Mouse (Mus musculus): ENCODE measurements around the gene Mis18a.

The Mis18a gene

DNA sequence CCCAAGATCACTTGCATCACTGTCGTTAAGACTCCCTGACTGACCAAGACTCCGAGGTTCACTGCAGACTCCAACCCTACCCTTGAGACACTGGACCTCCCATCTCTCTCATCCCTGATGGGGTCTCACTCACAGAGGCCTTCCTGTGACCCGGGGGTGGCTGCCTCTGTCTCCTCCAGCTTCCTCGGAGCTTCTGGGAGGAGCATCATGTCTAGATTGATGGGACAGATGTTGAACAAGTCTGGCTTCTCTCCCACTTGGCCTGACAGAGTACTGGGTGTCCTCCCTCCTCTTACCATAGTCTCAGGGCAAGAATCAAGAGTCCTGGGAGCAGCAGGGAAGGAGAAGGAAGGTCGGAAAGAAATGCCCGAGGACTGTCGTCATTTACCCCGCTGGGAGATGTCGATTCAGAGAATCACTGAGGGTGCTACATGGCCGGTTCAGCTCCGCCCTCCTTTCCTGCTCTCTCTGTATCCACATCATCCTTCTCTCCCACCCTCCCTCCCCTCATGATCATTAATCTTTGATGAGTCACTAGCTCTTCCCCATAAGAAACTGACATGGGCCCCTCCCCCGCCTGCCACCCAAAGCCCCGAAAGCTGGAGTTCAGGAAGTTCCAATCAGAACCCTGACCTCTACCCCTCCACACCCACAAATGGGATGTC, 22.9 kb downstream of the Mis18a start:
- no peak for DNase-seq (ENCODE audit: low spot score)

DNA sequence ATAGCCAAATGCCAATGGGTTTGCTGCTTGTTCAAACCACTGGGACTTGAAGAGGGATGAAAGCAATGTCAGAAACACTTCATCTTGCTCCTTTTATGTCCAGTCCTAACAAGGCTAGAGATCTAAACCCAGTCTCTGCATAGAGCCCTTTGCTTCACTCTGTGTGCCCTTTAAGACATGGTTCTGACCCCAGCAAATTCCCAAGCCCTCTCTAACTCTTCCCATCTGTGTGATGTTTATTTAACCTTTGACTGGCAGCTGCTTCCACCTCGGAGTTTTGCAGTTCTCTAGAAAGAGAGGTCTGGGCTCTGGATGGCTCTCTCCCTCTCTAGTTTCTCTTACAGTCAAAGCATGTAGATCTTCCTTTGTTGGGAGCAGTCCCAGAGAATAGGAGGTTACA, 23.6 kb downstream of the Mis18a start:
- DNase-seq (ENCODE audit: low spot score): no peak

DNA sequence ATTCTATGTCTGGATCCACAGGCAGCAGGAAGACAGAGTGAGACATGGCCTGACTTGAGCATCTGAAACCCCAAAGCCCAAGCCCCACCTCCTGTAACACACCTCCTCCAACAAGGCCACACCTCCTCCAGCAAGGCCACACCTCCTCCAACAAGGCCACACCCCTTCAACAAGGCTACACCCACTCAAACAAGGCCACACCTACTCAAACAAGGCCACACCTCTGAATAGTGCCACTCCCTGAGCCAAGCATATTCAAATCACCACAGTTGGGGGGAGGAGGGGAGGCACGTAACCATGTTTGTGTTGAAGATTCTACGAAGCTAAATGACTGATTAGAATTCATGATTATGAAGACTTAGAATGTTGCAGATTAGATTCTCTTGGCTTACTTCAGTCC, 25.7 kb downstream of the Mis18a start:
- DNase-seq (ENCODE audit: low spot score): no peak

DNA sequence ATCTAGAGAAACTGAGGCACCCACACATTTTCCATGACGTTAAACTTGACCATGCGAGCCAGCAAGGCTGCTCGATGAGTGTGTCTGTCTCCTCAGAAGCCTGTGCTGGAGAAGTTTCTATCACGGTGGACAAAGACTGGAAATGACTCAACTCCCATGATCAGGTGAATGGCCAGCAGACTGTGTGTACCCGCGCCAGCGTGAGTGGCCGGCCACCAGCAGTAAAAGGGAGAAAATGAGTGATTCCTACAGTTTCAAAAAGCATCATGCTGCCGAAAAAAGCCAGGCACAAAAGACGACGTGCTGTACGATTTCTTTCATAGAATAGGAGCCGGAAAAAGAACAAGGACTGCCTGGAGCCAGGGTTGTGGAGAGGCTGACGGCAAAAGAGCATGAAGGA, 27.8 kb downstream of the Mis18a start:
- DNase-seq (ENCODE audit: low spot score): no peak

DNA sequence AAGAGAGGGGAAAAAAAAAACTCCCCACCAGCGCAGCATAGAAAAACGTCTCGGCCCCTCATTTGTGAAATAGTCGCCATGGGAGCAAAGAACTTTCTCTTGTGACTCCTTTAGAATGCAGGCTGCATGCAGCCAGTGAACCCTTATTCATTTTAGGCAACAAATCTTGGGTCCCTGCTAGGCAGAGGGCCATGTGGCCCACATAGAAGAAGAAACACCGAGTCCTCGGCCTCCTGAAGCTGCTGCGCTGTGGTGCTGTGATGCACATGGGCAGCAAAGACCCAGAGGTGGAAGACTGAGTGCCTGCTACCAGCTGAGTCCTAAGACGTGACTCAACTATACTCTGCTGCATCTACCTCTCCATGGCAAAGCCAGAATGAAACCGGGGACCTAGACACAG, 30.9 kb downstream of the Mis18a start:
- no peak for DNase-seq (ENCODE audit: low spot score)

DNA sequence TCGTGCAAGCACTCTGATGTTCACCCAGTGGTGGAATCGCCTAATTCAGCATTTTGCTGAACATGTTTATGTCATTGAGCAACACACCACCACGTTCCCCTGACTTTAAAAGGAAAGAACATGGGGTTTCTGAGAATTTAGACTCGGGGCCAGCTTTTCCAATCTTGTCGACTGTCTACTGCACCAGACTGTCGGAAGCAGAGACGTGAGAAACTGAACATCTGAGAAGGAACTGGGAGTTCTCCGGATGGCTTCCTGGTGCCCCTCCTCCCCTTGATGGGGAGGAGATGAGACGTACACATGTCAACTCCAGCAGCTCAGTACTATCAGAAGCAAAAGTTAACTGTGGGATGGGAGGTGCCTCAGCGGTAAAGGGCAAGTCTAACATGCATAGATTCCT, 32.1 kb downstream of the Mis18a start:
- DNase-seq (ENCODE audit: low spot score): no peak

DNA sequence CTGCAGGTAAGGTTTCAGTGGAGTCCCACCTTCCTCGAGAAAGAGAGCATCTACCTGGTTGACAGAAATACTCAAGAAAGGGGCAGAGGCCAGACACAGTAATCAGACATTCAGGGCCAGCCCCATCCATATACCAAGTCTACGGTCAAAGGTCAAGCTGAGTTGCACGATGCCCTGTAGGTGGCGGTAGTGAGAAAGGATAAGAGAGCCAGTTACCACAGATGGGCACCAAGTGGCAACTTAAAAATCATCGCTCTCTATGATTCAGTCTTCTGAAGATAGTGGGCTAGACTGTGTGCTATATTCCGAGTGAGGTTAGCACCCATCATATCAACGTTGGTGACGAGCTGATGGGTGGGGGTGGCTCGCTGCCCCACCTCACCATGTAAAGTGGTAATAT, 32.5 kb downstream of the Mis18a start:
- DNase-seq (ENCODE audit: low spot score): no peak

DNA sequence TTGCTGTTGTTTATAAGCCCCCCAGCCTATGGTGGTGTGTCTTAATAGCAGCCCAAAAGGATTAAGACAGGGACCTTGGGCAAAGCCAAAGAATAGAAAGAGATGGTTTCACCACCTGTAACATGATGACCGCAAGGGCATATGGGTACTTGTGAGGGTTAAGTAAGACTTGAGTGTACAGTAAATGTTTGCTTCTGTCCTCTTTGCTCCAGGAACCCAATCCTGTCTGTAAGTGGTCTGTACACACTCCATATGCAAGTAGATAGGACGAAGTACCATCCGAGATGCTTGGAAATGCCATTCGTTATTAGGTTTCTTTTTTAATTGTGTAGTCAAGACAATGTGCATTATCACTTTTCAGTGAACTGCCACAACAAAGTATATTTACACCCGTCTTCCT, 33.6 kb downstream of the Mis18a start:
- DNase-seq (ENCODE audit: low spot score): no peak

DNA sequence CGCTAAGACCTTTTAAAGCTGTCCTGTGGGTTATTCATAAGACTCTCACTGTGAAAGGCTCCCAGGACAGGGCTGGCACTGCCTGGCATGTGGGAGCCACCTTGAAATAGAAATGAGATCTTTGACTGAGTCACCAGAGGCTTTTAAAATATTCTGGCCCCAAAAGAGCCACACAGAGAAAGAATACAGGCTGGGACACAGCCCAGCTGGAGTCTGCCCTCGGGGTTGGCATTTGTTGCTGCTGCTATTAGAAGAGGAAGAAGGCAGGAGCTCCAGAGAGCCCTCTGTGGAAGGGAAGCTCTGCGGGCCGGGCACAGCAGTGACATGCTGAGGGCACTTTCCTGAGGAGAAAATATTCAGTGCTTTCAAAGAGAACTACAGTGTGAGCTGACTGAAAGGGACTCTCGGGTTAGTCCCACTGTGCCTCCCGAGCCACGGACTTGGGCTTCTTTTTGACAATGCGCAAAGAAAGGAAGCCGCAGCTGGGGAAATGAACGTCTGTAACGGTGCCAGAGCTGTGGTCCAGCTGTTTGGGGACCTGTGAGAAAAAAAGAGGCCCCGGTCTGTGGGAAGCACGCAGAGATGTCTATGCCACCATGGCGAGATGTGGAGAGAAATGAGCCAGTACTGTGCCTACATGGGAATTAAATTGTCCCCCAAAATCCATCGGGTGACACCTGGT, 34.4 kb downstream of the Mis18a start:
- DNase-seq (ENCODE audit: low spot score): no peak

DNA sequence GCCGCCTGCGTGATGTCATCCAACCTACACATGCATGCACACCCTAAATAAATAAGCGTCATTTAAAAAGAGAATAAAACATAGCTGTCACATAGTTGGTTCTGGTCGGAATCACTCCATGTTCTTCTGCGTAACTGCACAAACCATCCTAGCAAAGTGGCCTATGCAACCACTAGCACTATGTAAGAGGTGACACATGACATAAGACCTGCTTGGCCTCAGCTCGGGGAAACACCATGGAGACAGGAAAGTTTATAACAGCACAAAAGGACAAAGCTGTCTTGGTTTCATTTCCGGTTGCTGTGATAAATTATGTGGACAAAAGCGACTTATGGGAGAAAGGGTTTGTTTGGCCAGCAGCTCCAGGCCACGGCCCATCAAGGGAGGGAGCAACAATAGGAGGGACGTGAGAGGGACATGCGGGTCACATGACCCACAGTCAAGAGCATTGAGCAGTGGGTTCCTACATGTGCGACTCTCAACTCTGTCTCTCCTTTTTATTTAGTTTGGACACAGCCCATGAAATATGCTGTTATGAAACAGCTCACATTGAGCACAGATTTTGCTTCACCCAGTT, 39.4 kb downstream of the Mis18a start:
- no peak for DNase-seq (ENCODE audit: low spot score)

DNA sequence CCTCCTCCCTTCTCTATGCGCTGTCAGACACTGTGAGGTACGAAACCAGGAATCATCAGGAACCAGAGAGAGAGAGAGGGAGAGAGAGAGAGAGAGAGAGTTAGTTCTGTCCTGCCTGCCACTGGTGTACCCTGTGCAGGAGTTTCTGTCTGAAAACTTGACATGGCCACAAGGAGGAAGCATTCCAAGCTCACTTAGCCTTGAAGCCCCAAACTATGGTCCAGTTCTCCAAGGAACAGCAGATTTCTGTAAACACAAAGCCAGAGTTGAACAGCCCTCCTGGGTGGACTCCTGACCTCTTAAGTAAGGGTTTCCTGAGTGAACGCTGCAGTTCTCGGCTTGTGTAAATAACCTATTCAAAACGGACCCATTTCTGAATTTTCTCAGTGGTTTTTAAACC, 40.2 kb downstream of the Mis18a start:
- no peak for DNase-seq (ENCODE audit: low spot score)

DNA sequence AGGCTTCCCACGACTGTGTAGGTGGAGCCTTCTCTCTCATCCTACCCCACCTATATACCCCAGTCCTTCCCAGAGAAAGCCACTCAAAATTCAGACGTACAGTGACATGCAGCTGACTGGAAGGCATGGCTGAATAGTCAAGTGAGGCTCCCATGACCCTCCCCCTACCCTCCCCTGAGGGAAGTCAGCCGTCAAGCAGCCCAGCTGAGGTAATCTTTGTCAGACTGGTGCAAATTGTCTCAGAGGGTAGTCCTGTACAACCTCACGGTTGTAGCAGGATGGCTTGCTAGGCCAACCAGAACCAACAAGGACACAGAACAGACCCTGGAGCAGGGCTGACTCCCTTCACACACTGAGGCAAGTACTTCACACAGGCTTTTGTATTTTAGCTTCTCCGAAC, 43.1 kb downstream of the Mis18a start:
- DNase-seq (ENCODE audit: low spot score): no peak

DNA sequence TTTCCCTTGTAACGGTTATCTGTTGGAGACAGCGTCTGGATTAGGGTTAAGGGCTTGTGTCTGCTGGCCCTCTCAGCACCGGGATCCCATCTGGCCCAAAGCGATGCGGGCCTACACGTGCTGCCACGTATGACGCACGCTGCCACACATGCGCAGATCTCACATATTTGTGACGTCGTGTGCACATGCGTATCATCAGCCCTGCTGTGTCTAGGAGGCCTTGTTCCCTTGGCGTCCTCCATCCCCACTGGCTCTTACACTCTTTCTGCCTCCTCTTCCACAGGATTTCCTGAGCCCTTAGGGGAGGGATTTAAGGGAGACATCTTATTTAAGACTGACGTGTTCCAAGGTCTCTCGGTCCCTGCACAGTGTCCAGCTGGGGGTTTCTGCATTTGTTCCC, 47.2 kb downstream of the Mis18a start:
- no peak for DNase-seq (ENCODE audit: low spot score)

DNA sequence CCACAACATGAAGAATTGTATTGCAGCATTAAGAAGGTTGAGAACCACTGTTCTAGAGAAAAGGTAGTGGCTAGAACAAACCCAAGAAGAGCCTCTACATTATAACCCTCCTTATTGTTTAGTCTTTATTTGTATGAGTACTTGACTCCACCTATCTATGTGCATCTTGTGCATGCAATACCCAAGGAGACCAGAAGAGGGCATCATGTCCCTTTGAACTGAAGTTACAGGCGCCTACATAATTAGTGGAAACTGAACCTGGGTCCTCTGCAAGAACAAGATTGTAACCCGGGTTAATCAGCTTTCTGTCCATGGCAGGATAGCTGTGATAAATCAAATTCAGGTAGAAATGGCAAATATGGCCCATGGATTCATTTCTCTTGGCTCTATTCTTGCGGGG, 48.4 kb downstream of the Mis18a start:
- DNase-seq (ENCODE audit: low spot score): no peak

DNA sequence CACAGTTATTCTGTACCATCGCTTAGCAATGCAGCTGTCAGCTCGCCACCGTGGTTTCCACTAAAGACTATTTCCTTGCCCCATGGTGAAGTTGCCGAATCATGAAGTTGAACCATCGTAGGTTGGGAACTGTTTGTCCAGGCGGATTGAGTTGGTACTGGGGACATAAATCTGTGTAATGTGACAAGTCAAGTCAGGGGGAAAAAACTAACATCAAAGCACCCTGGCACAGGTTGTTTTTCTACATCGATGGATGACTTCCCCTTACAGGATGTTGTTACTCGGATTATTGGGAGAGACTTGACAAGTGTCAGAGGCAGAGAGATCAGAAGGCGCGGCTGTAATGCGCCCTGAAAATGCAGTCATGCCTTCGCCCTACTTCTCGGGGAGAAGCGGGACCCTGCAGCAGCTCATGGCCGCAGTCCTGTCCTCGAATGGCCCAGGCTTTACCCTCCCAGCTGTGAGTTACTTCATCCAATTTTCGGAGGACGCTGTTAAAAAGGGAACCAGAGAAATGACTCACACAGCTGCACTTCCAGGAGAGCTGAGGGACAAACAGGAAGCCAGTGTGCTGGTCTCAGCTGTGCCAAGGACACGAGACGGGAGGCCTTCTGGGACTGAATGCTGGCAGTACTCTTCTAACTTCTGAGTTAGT, 50.2 kb downstream of the Mis18a start:
- no peak for DNase-seq (ENCODE audit: low spot score)

DNA sequence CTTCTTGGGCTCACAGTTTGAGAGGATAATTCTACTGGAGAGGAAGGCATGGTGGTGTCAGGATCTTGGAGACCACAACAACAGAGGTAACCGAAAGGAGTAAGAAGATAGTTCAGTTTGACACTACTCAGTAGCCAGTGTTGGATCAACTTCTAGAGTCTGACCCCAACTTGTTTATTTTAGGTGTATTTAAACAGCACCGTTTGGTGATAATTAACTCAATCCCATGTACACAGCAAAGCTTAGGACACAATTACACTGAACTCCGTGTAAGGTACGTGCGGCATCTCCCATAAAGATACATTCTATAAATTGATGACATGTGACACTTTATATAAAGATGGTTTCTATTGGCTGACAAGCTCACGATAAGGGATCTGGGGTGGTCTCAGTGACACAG, 52.6 kb downstream of the Mis18a start:
- DNase-seq (ENCODE audit: low spot score): no peak

DNA sequence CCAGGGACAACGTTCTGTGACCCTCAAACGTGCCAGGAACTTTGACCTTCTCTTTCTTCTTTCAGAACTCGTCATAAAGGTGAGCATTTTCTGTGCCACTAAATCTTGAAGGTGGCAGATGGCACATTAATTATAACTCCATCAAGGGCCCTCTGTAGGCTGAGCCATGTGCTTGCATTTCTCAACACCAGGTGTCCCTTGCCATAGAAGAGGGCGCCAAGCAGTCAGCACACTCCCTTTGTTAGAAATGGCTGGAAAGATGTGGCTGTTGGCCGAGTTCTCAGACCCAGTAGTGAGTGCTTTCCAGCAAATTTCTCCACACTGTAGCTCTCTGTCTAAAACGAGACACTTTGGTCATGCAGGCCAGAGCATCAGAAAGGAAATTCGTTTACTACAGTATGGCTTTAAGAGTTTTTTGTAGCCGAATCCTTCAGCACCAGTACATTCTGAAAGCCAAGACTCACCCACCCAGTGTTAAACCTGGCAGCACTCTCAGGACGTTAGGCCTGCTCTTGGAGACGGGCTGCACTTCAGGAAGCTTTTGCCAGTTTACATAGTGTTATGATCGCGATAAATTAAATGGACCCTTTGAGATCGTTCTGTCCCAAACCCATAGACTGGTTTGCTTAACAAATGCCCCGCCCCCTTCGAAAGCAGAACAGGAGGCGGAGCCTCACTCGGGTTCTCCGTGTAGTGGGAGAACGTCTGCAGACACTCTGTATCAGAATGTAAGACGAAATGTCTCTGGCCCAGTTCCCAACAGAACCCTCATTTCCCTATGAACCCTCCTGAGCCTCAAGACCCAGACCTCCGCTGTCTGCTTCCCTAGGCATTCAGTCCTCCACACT, 53.5 kb downstream of the Mis18a start:
- no peak for DNase-seq (ENCODE audit: low spot score)

Data from ovary, postnatal 14 days (tissue).